Mouse (Mus musculus) intestine, postnatal 0 days (tissue): ENCODE measurements at regions not wholly inside any gene's neighbourhood (a gene's known extent, or its start where the extent isn't known, plus 50 kb on each side); places are given as distances from the start of the nearest gene placed in this dataset.

Experiments used
- ATAC-seq: fragments of 200-750 bp; cut with Nextera tagmentation; 2 replicates; pipeline ENCODE4 v1.8.0; 2017; ENCODE audit warnings: mild to moderate bottlenecking, moderate TSS enrichment, moderate library complexity
- H3K27ac ChIP-seq: fragments of 300-500 bp; sonication (generic); 2 replicates; pipeline ENCODE4 v1.5.1; 2014; ENCODE audit warnings: mild to moderate bottlenecking, low read depth, low read length, moderate library complexity
- H3K27me3 ChIP-seq: fragments of 300-500 bp; sonication (generic); replicated peaks from 2 replicates; pipeline ENCODE4 v1.6.1; 2014; ENCODE audit warnings: low read length, mixed read lengths; ENCODE audit not compliant: control insufficient read depth, insufficient read depth
- H3K36me3 ChIP-seq: fragments of 300-500 bp; sonication (generic); 2 replicates; pipeline ENCODE4 v1.6.1; 2014; ENCODE audit warnings: mild to moderate bottlenecking, moderate library complexity; ENCODE audit not compliant: control insufficient read depth, insufficient read depth
- H3K4me1 ChIP-seq: fragments of 300-500 bp; sonication (generic); replicated peaks from 2 replicates; pipeline ENCODE4 v1.6.1; 2014; ENCODE audit warnings: antibody characterized with exemption, low read length, mixed read lengths; ENCODE audit not compliant: control insufficient read depth, insufficient read depth
- H3K4me2 ChIP-seq: fragments of 300-500 bp; sonication (generic); replicated peaks from 2 replicates; pipeline ENCODE4 v1.6.1; 2014; ENCODE audit warnings: low read depth, mild to moderate bottlenecking, moderate library complexity
- H3K4me3 ChIP-seq: fragments of 300-500 bp; sonication (generic); 2 replicates; pipeline ENCODE4 v1.5.1; 2014; ENCODE audit warnings: low read depth, low read length
- H3K9ac ChIP-seq: fragments of 300-500 bp; sonication (generic); 2 replicates; pipeline ENCODE4 v1.6.1; 2014; ENCODE audit warnings: mild to moderate bottlenecking, low read depth, low read length
- H3K9me3 ChIP-seq: fragments of 300-500 bp; sonication (generic); 2 replicates; pipeline ENCODE4 v1.6.1; 2016; ENCODE audit warnings: mixed run types; ENCODE audit not compliant: control insufficient read depth
- CTCF ChIP-seq: sonication (generic); IDR thresholded peaks from 2 replicates; pipeline ENCODE4 v1.5.1; 2016; ENCODE audit warnings: low read depth, mild to moderate bottlenecking, control low read depth, antibody characterized with exemption, moderate library complexity
- WGBS: fragments of 180-500 bp; shearing (Covaris S2); extraction: QIAGEN DNeasy Blood & Tissue Kit; methylation state at CpG from one replicate; pipeline ENCODE4 v1.1.7; 2014; 5-methylcytosine and 5-hydroxymethylcytosine counted together

DNA sequence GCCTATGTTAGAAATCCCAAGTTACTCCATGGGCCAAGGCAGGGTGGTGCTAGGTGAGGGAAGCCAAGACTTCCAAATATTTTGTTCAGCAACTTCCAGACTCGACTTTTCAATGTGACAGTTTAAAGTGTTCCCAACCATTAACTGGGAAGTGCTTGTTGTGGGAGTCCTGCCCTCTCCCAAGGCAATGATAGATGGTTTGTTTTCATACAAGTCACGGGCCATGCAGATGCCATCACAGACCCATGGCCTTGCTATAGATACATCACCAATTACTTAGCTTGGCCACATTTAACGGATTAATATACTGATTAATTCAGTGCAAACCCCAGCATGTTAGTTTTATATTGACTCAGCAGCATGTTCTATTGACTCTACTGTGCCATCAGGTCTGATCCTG, 108.1 kb upstream of the Thumpd2 start:
- H3K4me1 ChIP-seq: no peaks in the 10 kb centered on the region
- no peaks in the 10 kb centered on the region for H3K9me3 ChIP-seq
- no peak overlapping the region for H3K9ac ChIP-seq
- no peaks in the 10 kb centered on the region for H3K27me3 ChIP-seq
- 78% methylated on average over 3 of the region's 3 CpGs for WGBS
- ATAC-seq: no peak
- no peak overlapping the region for H3K4me3 ChIP-seq
- H3K36me3 ChIP-seq: no peaks in the 10 kb centered on the region
- TF ChIP-seq CTCF: no peak
- no peak overlapping the region for H3K27ac ChIP-seq
- no peak overlapping the region for H3K4me2 ChIP-seq

DNA sequence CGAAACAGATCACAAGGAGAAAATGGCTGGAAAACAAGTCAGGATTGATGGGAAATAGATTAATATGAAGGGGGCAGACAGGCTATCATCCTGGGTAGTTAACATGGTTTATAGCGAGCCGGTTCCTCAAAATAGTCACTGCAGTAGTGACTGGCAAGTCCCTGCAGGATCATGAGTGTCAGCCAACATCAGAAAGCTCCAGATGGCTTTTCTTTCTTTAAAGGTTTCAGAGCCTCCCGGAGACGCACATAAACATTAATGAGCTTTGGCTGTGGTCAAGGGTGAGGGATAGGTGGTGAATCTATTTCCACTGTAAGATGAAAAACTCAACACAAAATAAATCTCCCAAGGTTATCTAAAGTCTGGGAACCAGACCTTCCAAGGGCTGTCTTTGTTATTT, 104.2 kb upstream of the Thumpd2 start:
- WGBS: 75% methylated on average over 5 of the region's 5 CpGs
- Histone ChIP-seq H3K27me3 (no peaks in the 10 kb centered on the region), H3K36me3 (no peaks in the 10 kb centered on the region), H3K9me3 (no peaks in the 10 kb centered on the region), H3K4me3 (no peak overlapping the region), H3K4me1 (no peaks in the 10 kb centered on the region), H3K27ac (no peak overlapping the region), H3K9ac (no peak overlapping the region), H3K4me2 (no peak overlapping the region)
- no peak for TF ChIP-seq CTCF
- ATAC-seq: no peak

DNA sequence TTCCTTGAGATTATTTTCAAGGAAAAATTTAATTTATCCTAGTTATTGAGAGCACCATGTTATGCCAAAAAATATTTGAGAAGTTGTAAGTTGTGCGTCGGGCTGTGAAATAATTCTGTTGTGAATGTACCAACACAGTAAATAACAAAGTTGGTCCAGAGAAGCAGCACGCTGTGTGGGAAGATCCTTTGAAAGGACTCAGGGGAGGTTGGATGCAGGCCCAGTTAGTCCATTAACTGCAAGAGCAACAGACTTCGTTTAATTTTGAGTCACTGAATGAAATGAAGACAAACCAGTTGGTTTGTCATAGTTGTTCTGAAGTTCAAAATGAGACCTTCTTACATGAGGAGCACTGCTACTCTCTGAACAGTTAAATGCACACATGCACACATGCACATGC, 85.8 kb upstream of the Thumpd2 start:
- 86% methylated on average over 4 of the region's 4 CpGs for WGBS
- H3K27me3 ChIP-seq: no peaks in the 10 kb centered on the region
- H3K4me3 ChIP-seq: no peak overlapping the region
- no peaks in the 10 kb centered on the region for H3K9me3 ChIP-seq
- H3K9ac ChIP-seq: no peak overlapping the region
- ATAC-seq: no peak
- H3K4me1 ChIP-seq: no peaks in the 10 kb centered on the region
- TF ChIP-seq CTCF: no peak
- H3K4me2 ChIP-seq: no peak overlapping the region
- H3K36me3 ChIP-seq: no peaks in the 10 kb centered on the region
- no peak overlapping the region for H3K27ac ChIP-seq

DNA sequence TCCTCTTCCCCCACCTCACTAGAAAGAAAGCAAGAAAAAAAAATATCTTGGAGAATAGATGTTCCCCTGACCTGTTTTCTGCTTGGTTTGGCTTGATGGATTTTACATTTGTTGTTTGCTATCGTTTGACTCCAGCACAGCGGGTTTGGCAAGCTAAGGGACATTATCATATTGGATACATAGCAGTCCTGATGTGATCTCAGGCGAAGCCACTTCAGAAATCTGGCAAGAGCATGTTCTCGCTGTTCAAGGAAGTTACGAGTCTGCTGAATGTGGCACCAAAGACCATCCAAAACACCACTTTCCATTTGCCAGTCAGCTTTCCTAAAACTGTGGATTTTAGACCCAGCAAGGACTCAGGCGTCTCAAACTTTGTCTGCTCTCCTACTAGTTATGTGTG, 69.8 kb upstream of the Thumpd2 start:
- no peak overlapping the region for H3K27ac ChIP-seq
- no peaks in the 10 kb centered on the region for H3K4me1 ChIP-seq
- TF ChIP-seq CTCF: no peak
- no peaks in the 10 kb centered on the region for H3K9me3 ChIP-seq
- H3K9ac ChIP-seq: no peak overlapping the region
- no peaks in the 10 kb centered on the region for H3K36me3 ChIP-seq
- WGBS: 80% methylated on average over 6 of the region's 6 CpGs
- no peaks in the 10 kb centered on the region for H3K27me3 ChIP-seq
- H3K4me3 ChIP-seq: no peak overlapping the region
- ATAC-seq: no peak
- H3K4me2 ChIP-seq: no peak overlapping the region

DNA sequence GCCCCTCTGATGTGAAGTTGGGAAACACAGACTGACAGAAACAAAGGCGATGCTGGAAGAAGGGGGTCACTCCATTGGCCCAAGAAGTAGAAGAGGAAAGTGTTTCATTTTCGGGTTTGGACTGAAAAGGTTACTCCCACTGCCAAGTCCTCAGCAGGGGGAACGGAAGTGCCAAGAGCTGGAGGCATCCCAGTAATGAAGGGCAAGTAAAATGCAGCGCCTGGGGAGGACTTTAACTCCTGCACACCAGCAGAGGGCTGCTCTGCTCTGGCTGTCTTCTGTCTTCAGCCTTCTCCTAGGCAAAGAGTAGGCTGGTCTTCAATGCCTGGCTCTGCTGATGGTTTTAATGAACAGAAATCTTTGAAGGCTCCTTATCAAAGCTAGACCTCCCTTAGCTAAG, 68.3 kb upstream of the Thumpd2 start:
- H3K4me3 ChIP-seq: no peak overlapping the region
- no peak for ATAC-seq
- H3K9ac ChIP-seq: no peak overlapping the region
- 57% methylated on average over 4 of the region's 4 CpGs for WGBS
- no peaks in the 10 kb centered on the region for H3K27me3 ChIP-seq
- H3K4me2 ChIP-seq: no peak overlapping the region
- no peak overlapping the region for H3K27ac ChIP-seq
- no peaks in the 10 kb centered on the region for H3K9me3 ChIP-seq
- no peak for TF ChIP-seq CTCF
- no peaks in the 10 kb centered on the region for H3K36me3 ChIP-seq
- H3K4me1 ChIP-seq: no peaks in the 10 kb centered on the region
